Mouse (Mus musculus) liver, postnatal 0 days (tissue): ENCODE results near the gene Trim3.

ENCODE experiments used
- CTCF ChIP-seq: sonication (generic); IDR thresholded peaks from 2 replicates; pipeline ENCODE4 v1.5.1; 2016; ENCODE audit warnings: antibody characterized with exemption, low read depth
- EP300 ChIP-seq: IDR thresholded peaks from 2 replicates; pipeline ENCODE4 v1.6.1; 2016; ENCODE audit warnings: antibody characterized with exemption, low read depth, mild to moderate bottlenecking

DNA sequence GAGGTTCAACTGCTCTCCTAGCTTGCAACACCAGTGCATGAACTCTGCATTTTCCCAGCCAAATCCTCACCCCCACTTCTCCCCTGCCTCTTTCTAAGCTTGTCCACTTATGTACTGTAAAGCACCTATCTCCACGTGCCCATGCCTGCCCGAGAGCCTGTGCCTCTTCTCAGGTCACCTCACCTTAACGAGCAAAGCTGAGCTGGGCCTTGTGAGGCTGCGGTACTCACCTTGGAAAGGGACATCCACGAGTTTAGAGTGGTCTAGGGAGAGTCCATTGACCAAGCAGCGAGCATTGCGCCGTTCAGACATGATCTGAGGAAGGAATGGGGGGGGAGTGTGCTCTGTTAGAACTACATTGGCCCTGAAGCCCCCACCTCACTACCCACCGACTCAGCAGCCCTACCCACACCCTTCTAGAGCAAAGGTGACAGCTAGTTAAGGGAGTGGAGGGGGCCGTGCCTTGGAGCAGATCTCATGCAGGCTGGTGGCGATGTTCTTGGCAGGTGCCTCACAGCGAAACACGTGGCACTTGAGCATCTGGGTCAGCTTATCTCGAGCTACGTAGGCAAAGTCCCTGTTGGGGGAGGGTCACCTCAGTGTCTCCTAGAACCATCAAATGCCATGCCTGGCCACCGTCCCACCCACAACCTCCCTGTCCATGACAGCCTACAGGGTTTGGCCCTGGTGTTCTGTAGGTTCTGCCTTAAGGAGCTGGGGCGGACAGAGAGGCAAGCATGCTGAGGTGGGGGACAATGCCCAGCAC, 68.1 kb downstream of the Trim3 start:
- TF ChIP-seq CTCF = no peak
- TF ChIP-seq EP300 = no peak
